Mouse (Mus musculus): ENCODE results near the gene Ccdc158. TPM values are rescaled to one million over a fixed set of nuclear protein-coding genes. Genes with fewer than 3 reads are reported as not detected.

Ccdc158 gene
- polyA plus RNA-seq, 1 experiment from 2014 or later: 8.0 TPM

- CTCF ChIA-PET: no interaction called here
- in situ Hi-C loops (cut with MboI; ENCODE audit: low pct_unique_long_range_greater_than_20kb): no loop called here
These were observed 70.4 kb downstream of the Ccdc158 start for GRCm38 (mm10) chr5:92604452-92605247.

GRCm38 (mm10) chr5:92602691-92603690 is 72.1 kb downstream of the Ccdc158 start, which contains the start of gene Stbd1:
Gene Stbd1 (plus strand): TSS chr5:92603041.
- CTCF ChIA-PET: interaction anchor here (1.2 kb wide), 2 partner anchors 10 to 141 kb away, joined by 3 to 4 read pairs; no protein-coding TSS in a partner anchor
- in situ Hi-C loops (cut with MboI; ENCODE audit: low pct_unique_long_range_greater_than_20kb): no loop called here
- ATAC-seq (peak; percentile 63), DNase-seq (ENCODE audit: low read depth, low spot score) (no peak)
- no peak for TF ChIP-seq CTCF (IDR thresholded peaks at IDR 0.05)
- POLR2A ChIA-PET: interaction anchor here (0.5 to 1.2 kb wide), 3 partner anchors 15 to 631 kb away, joined by 3 to 4 read pairs (median 3); no protein-coding TSS in a partner anchor
- no peaks in the 10 kb centered on the region for H3K27me3 ChIP-seq

More at GRCm38 (mm10) chr5:92604452-92605247, 70.4 kb downstream of the Ccdc158 start:
- no peaks in the 10 kb centered on the region for H3K27me3 ChIP-seq
- DNase-seq (ENCODE audit: low read depth, low spot score) (no peak), ATAC-seq (no peak)
- no peak for TF ChIP-seq CTCF (IDR thresholded peaks at IDR 0.05)
- POLR2A ChIA-PET: interaction anchor here (1.2 kb wide), 1 partner anchor 17 kb away, joined by 3 read pairs; no protein-coding TSS in a partner anchor

GRCm38 (mm10) chr5:92599030-92599429 is 76.0 kb downstream of the Ccdc158 start:
- no peak for TF ChIP-seq CTCF (IDR thresholded peaks at IDR 0.05)
- ChIA-PET POLR2A (no interaction called here), CTCF (interaction anchor here (0.8 kb wide), 1 partner anchor 55 kb away, joined by 3 read pairs; no protein-coding TSS in a partner anchor)
- peak; percentile 37 for ATAC-seq
- in situ Hi-C loops (cut with MboI; ENCODE audit: low pct_unique_long_range_greater_than_20kb): no loop called here
- peaks cover 5% of the 10 kb centered on the region for H3K27me3 ChIP-seq
- peak; percentile 80 for DNase-seq (ENCODE audit: low read depth, low spot score)

GRCm38 (mm10) chr5:92596865-92597264 is 78.2 kb downstream of the Ccdc158 start:
- in situ Hi-C loops (cut with MboI; ENCODE audit: low pct_unique_long_range_greater_than_20kb): no loop called here
- DNase-seq (ENCODE audit: low read depth, low spot score) (no peak), ATAC-seq (no peak)
- CTCF ChIA-PET: no interaction called here
- POLR2A ChIA-PET: no interaction called here
- no peak for TF ChIP-seq CTCF (IDR thresholded peaks at IDR 0.05)
- peaks cover 15% of the 10 kb centered on the region for H3K27me3 ChIP-seq

GRCm38 (mm10) chr5:92595026-92595425 is 80.0 kb downstream of the Ccdc158 start:
- no peak for DNase-seq (ENCODE audit: low read depth, low spot score)
- H3K27me3 ChIP-seq: peaks cover 15% of the 10 kb centered on the region
- CTCF ChIA-PET: interaction anchor here (0.8 to 1.4 kb wide), 2 partner anchors 11 to 133 kb away, joined by 3 read pairs; no protein-coding TSS in a partner anchor
- POLR2A ChIA-PET: no interaction called here
- in situ Hi-C loops (cut with MboI; ENCODE audit: low pct_unique_long_range_greater_than_20kb): no loop called here
- no peak for TF ChIP-seq CTCF (IDR thresholded peaks at IDR 0.05)
- no peak for ATAC-seq

GRCm38 (mm10) chr5:92585932-92586331 is 89.1 kb downstream of the Ccdc158 start:
- ChIA-PET CTCF (interaction anchor here (1.0 kb wide), 1 partner anchor 25 kb away, joined by 3 read pairs; no protein-coding TSS in a partner anchor), POLR2A (no interaction called here)
- peaks cover 3% of the 10 kb centered on the region for H3K27me3 ChIP-seq
- in situ Hi-C loops (cut with MboI; ENCODE audit: low pct_unique_long_range_greater_than_20kb): no loop called here
- DNase-seq (ENCODE audit: low read depth, low spot score) (no peak), ATAC-seq (no peak)
- no peak for TF ChIP-seq CTCF (IDR thresholded peaks at IDR 0.05)

- in situ Hi-C loops (cut with MboI; ENCODE audit: low pct_unique_long_range_greater_than_20kb): no loop called here
- ChIA-PET POLR2A (no interaction called here), CTCF (no interaction called here)
- peaks cover 4% of the 10 kb centered on the region for H3K27me3 ChIP-seq
- TF ChIP-seq CTCF (IDR thresholded peaks at IDR 0.05): no peak
- ATAC-seq: no peak
- DNase-seq (ENCODE audit: low read depth, low spot score): no peak
These were observed 95.5 kb downstream of the Ccdc158 start for GRCm38 (mm10) chr5:92579559-92579958.

GRCm38 (mm10) chr5:92571232-92571631 is 103.8 kb downstream of the Ccdc158 start:
- no peaks in the 10 kb centered on the region for H3K27me3 ChIP-seq
- in situ Hi-C loops (cut with MboI; ENCODE audit: low pct_unique_long_range_greater_than_20kb): no loop called here

GRCm38 (mm10) chr5:92562002-92562401 is 113.1 kb downstream of the Ccdc158 start:
- ChIA-PET CTCF (interaction anchor here (0.9 kb wide), 1 partner anchor 28 kb away, joined by 3 read pairs; no protein-coding TSS in a partner anchor), POLR2A (no interaction called here)
- ATAC-seq (no peak), DNase-seq (ENCODE audit: low read depth, low spot score) (no peak)
- TF ChIP-seq CTCF (IDR thresholded peaks at IDR 0.05): no peak
- in situ Hi-C loops (cut with MboI; ENCODE audit: low pct_unique_long_range_greater_than_20kb): no loop called here
- no peaks in the 10 kb centered on the region for H3K27me3 ChIP-seq

More at GRCm38 (mm10) chr5:92571232-92571631, 103.8 kb downstream of the Ccdc158 start:
- CTCF ChIA-PET: interaction anchor here (1.6 kb wide), 1 partner anchor 17 kb away, joined by 3 read pairs; no protein-coding TSS in a partner anchor
- ATAC-seq (no peak), DNase-seq (ENCODE audit: low read depth, low spot score) (no peak)
- TF ChIP-seq CTCF (IDR thresholded peaks at IDR 0.05): no peak
- POLR2A ChIA-PET: no interaction called here

GRCm38 (mm10) chr5:92560201-92560600 is 114.9 kb downstream of the Ccdc158 start:
- no peak for ATAC-seq
- ChIA-PET POLR2A (no interaction called here), CTCF (interaction anchor here (1.0 to 1.2 kb wide), 2 partner anchors 21 to 26 kb away, joined by 3 read pairs; no protein-coding TSS in a partner anchor)
- TF ChIP-seq CTCF (IDR thresholded peaks at IDR 0.05): no peak
- no peaks in the 10 kb centered on the region for H3K27me3 ChIP-seq
- no peak for DNase-seq (ENCODE audit: low read depth, low spot score)
- in situ Hi-C loops (cut with MboI; ENCODE audit: low pct_unique_long_range_greater_than_20kb): no loop called here

Other genes starting within 250 kb of the Ccdc158 start
- gene Nup54, start 240.1 kb downstream of the Ccdc158 start, polyA plus RNA-seq (2021): 48.6 TPM
- gene Scarb2, start 168.4 kb downstream of the Ccdc158 start, polyA plus RNA-seq (2021): 43.1 TPM
- not detected for gene Fam47e, start 120.2 kb downstream of the Ccdc158 start, polyA plus RNA-seq (2021)
- gene Stbd1, start 72.2 kb downstream of the Ccdc158 start, polyA plus RNA-seq (2021): 9.9 TPM
- gene Shroom3, start 8.2 kb upstream of the Ccdc158 start, polyA plus RNA-seq (2021): 206 TPM

Measured in Patski (cell line).